Mouse (Mus musculus) thymus, postnatal 4 days (tissue): ENCODE results near the gene Slc48a1.
A peak's percentile ranks its signal among the peaks of the same experiment; 100 is the strongest.

Experiments used
- DNase-seq: peaks from one replicate; pipeline ENCODE4 v3.0.0; 2021

The Slc48a1 gene

GRCm38 (mm10) chr15:97809942-97810341 lies 31.6 kb downstream of the Slc48a1 start:
- DNase-seq, result no peak

- no peak for DNase-seq
Observed at GRCm38 (mm10) chr15:97810399-97810798, 32.1 kb downstream of the Slc48a1 start.

- DNase-seq, result no peak
Observed at GRCm38 (mm10) chr15:97811307-97811706, 33.0 kb downstream of the Slc48a1 start.

DNA sequence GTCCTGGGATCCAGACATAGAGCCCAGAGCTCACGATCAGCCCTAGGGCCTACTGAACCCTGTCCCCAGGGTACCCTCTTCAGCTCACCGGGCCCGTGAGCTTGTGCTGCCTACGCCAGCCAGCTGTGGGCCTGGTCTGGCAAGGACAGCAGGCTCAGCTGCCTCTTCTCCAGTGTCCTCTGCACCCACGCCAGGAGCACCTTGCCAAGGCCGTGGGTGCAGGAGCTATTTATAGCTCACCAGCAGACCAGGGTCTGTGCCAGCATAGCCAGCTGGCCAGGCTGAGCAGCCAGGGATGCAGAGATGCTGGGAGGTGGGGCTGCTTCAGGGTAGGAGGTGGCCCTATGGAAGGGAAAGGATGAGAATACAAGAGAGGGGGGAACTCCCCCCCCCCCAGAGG lies 33.8 kb downstream of the Slc48a1 start:
- DNase-seq, result no peak

- DNase-seq, result no peak
Observed at GRCm38 (mm10) chr15:97812875-97813274, 34.6 kb downstream of the Slc48a1 start.

- no peak for DNase-seq
Observed at GRCm38 (mm10) chr15:97813452-97814204, 35.3 kb downstream of the Slc48a1 start.

GRCm38 (mm10) chr15:97814703-97815102 lies 36.4 kb downstream of the Slc48a1 start:
- no peak for DNase-seq

DNA sequence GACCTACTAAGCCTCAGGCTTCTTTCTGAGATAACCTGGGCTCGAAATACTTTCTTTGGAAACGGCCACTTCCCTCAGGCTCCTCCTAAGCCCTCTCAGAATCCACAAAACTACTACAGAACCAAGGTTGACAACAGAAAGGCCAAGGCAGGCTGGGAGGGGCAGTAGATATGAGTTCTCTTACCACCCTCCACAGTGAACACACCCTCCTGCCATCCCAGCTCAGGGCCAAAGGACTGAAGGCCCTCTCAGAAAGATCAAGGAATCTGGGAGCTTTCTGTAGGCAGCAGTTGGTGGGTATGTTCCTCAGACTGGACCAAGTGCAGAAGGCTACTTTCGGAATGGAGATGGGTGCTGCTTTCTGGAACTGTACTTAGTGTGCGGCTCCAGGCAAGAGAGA lies 36.9 kb downstream of the Slc48a1 start:
- DNase-seq, result no peak

- DNase-seq, result no peak
Observed at GRCm38 (mm10) chr15:97816199-97816994, 38.1 kb downstream of the Slc48a1 start.

- no peak for DNase-seq
Observed at GRCm38 (mm10) chr15:97819937-97820336, 41.6 kb downstream of the Slc48a1 start.

- peak; percentile 43 for DNase-seq
Observed at GRCm38 (mm10) chr15:97821321-97821982, 43.1 kb downstream of the Slc48a1 start.

- DNase-seq, result peak; percentile 71
Observed at GRCm38 (mm10) chr15:97821983-97822363, 43.7 kb downstream of the Slc48a1 start.

DNA sequence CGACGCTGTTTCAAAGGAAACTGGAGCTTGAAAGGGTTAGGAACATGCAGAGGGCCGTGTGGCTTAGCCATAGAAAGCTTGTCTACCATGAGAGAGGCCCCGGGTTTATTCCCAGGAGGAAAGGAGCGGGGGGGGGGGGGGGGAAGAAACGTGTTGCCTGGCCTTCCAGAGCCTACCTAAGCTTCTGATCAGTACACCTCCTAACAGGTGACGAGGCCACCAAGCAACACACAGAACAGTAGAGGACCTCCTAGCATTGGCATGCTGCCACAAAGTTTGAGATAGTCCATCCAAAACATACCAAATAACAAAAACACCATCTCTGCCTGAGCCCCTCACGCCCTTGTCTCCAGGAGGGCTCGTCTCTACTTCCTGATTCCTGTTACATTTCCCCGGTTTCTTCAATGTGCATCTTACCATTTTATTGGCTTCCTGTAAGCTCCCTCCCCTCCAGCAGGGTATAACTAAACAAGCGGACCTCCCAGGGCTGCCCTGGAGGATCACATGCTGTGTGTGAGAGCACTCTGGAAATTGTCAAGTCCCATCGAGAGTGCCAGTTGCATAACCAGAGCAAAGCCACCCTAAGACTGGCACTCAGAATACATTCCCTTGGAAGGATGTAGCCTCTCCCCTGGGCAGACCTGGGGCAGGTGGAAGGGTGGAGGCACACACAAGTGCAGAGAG lies 44.4 kb downstream of the Slc48a1 start:
- DNase-seq, result no peak

DNA sequence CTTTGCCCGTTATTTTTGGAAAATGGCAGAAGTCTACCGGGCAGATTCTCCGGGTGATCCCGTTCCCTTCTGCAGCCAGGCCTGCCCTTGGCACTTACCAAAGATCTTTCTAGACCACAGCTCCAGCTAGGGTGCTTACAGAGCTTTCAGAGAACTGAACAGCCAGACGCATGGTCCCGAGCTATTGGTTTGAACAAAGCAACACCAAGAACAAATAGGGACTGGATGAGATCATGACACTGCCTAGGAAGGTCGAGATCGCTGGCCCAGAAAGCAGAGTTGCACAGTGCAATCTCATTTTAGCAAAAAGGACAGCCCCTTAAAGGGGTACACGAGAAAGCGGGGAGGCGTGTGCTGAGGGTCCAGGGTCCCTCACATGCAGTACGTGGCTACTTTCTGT lies 45.2 kb downstream of the Slc48a1 start:
- no peak for DNase-seq

DNA sequence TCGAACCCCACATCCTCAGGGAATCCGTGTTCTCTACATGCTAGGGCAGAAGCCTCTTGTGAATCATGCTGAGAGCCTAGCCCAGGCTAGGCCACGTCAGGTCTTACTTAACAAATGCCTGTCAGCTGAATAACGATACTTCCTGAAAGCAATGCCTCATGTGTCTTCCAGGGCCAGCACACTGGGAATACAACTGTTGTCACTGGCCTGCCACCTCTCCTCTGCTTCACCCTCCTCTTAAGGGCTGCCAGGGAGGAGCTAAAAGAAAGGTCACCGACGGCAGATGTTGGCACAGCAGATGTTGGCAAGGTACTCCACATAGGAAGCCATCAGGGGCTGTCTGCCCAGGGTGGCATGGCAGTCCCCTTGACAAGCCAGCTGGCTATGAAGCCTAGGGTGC lies 45.7 kb downstream of the Slc48a1 start:
- DNase-seq, result no peak

DNA sequence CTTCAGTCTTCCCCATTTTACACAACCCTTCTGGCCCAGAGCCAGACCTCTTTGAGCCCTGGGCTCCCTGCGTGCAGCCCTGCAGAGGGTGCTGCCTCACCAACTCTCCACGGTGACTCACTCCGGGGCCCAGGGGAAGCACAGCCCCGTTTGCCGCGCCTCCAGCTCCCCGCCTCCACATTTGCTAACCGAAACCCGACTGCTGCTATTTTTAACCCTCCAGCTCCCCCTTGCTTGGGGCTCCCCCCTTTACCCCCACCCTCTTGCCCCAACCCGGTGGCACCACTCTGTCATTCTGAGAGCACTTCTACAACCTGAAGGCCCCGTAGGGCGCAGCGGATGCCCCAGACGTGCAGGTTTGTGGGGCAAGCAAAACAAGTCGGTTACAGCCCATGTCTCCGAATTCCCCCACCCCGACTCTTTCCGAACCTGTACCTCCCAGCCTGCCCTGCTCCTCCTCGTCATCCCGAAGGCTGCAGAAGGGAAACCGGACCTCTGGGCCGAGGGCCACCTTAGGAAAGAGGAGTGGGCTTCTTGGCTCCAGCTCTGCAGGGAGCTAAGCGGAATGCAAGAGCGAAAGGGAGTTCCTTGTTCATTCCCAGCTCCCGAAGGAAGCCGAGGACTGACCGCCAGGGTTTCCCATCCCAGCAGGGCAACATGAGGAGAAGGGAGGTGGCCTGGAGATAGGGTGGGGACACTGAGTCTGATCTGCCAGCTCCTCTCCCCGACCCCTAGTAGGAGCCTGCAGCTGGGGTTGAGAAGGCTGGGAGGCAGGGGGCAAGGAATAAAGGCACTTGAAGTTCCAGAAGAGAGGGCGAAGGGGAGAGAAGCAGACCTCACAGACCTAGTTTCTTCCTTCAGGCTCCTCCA lies 47.0 kb downstream of the Slc48a1 start:
- peak; percentile 91 for DNase-seq

GRCm38 (mm10) chr15:97825941-97826587 lies 47.7 kb downstream of the Slc48a1 start:
- DNase-seq, result peak; percentile 51

DNA sequence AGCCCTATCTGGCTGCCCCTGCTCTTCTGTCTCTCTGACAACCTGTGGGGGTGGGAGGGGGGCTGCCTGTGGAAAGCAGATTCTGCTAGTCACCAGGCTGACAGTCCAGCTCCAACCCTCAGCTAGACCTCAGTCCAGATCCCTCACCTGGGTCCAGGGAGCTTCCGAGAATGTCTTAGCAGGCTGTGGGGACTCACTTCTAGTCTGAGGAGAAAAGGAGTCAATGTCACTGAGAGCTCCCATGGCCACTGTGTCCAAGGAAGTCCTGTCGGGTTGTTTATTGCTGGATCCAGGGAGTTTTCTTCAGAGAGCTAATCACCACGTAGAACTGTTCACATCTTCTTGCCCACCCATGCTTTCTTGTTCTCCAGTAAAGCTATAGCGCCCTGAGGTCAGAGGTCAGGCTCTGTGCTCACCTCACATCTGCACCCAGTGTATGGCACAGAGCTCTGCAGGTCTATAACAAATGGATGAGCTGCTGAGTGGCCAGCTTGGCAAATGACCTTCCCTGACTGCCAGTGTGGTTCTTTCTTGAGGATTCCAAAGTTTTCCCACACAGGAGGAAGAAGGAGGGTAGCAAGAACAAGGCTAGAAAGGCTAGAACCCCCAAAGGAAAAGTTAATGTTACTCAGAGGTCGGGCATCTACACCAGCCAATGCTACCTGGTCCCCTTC lies 48.4 kb downstream of the Slc48a1 start:
- DNase-seq, result no peak

DNA sequence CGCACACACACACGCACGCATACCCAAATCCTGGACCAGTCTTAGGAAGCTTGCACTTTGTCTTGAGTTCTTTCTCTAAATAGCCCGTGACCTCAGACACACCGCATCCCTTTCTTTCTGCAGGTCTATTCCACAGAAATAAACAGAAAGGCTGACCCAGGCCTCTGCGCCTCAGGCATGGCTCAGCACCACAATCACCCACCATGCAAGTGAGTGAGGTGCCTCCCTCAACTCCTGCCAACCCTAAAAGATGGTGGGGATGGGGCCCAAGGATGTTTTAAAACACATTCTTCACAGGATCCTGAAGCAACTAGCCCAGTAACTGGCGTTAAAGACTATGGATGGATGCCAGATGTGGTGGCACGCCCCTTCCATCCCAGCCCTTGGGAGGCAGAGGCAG lies 49.1 kb downstream of the Slc48a1 start:
- DNase-seq, result no peak

GRCm38 (mm10) chr15:97828221-97828842 lies 50.0 kb downstream of the Slc48a1 start:
- DNase-seq, result no peak
